Mouse (Mus musculus) cortical plate, adult 2 months (tissue): ENCODE data around the gene Gemin4. TPM values are rescaled to one million over a fixed set of nuclear protein-coding genes. Genes with fewer than 3 reads are reported as not detected.
A peak's percentile ranks its signal among the peaks of the same experiment; 100 is the strongest.

Experiments
- H3K27ac ChIP-seq: fragments of 200-500 bp; 2 replicates; pipeline ENCODE4 v1.5.1; 2012; ENCODE audit warnings: low read length, control low read depth, inconsistent platforms; ENCODE audit not compliant: insufficient read depth
- H3K4me1 ChIP-seq: fragments of 200-500 bp; 2 replicates; pipeline ENCODE4 v1.6.1; 2011; ENCODE audit warnings: low read length; ENCODE audit not compliant: control insufficient read depth, insufficient read depth
- H3K4me3 ChIP-seq: fragments of 200-500 bp; 2 replicates; pipeline ENCODE4 v1.5.1; 2011; ENCODE audit warnings: mild to moderate bottlenecking, low read length, control low read depth; ENCODE audit not compliant: insufficient read depth
- CTCF ChIP-seq: fragments of 200-500 bp; IDR thresholded peaks from 2 replicates; pipeline ENCODE4 v1.5.1; 2011; ENCODE audit warnings: mild to moderate bottlenecking, control low read depth, low read length; ENCODE audit not compliant: insufficient read depth; ENCODE audit errors: extremely low read depth
- POLR2A ChIP-seq: fragments of 200-500 bp; IDR thresholded peaks from 2 replicates; pipeline ENCODE4 v1.6.1; 2011; ENCODE audit warnings: mild to moderate bottlenecking, low read length, control low read depth; ENCODE audit not compliant: insufficient read depth; ENCODE audit errors: extremely low read depth
- polyA plus RNA-seq: library from polyadenylated mRNA; depleted of rRNA; stranded (reverse); fragments of >200 nt; gene quantifications from 2 replicates; pipeline ENCODE4 v1.2.3, GENCODE M21; 2012; rRNA removed

The Gemin4 gene
- 5.8 and 6.6 TPM in 2 replicates for polyA plus RNA-seq

DNA sequence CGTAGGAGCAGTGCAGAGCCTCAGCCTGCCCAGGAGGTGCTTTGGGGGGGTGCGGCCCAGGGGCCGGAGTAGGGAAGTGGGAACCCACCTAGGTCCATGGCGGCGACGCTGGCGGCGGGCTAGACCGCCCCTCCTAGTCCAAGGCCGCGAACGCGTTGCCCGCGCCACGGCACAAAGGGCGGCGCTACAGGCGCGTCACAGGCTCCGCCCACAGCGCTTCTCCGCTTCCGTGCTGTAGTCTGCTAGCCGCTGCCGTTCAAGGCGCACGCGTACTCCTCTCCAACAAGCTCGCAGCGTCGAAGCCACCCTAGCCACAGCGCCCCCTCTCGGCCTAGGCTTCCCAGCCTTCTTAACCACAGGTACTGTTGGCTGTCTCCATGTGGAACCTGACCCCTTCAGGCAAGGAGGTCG, at the start of gene Gemin4, which contains the start of gene Dbil5:
Gene Gemin4, minus strand, starts transcription at position 275 of the 411 bp plus-strand sequence.
Gene Dbil5, plus strand, starts transcription at position 219 of the 411 bp plus-strand sequence.
- TF ChIP-seq POLR2A (peak; percentile 78), CTCF (peak; percentile 95)
- H3K4me3 ChIP-seq: peak within 1 kb of the TSS; percentile 60
- H3K4me1 ChIP-seq: no peaks in the 10 kb centered on the region
- peak within 1 kb of the TSS; percentile 30; the same call in 1 of the 2 replicates for H3K27ac ChIP-seq

DNA sequence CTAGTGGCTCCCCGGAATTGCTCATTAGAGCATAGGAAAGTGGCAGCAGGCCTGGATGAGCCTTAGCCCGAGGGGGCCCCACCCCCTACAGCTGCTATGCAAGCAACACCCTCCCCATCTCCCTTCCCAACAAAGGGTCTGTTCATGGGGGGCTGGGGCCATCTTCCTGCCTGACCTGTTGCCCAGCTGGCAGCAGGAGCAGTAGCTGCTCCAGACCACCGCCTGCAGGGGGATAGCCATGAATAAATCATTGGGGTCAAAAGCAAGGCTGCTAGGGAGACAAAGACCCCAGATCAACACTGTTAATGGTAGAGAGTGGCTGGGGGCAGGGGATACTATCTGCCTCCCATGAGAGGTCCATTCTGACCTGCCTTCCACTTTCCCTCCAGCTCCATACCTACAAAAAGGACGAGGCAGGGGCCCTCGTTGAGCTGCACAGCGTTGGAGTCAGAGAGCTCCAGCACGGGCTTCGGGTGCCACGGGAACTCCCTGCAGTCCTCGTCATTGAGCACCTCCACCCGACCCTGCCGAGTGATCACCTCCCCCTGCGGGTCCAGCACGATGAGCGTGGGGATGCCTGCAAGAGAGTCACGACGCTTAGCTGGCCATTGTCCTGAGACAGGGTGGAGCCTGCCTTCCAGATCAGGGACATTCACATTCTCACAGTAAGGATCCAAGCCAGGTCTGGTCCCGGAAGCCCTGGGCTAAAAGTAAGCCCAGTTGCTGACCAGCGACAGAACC, 45.3 kb upstream of the Gemin4 start:
- Histone ChIP-seq H3K4me3 (no peak overlapping the region), H3K4me1 (no peaks in the 10 kb centered on the region), H3K27ac (no peak overlapping the region)
- TF ChIP-seq CTCF: no peak
- TF ChIP-seq POLR2A: no peak

DNA sequence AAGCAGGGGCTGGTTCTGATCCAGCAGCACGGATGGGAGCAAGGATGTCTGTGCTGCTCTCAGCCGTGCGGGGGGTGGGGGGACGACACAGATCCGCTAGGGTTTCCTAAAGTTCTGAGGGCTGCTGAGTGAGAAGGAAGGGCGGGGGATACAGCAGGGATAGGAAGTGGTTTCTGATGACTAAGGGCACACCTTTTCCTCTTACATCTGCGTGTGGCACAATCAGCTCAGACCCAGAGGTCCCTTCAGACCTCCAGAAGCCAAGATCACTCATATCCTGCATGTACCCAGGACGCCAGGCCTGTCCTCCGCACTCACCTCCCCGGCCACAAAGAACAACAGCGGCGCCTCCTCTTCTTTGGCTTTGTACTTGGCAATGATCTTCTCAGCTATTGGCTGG, 43.8 kb upstream of the Gemin4 start:
- Histone ChIP-seq H3K4me3 (no peak overlapping the region), H3K4me1 (no peaks in the 10 kb centered on the region), H3K27ac (no peak overlapping the region)
- TF ChIP-seq POLR2A: no peak
- TF ChIP-seq CTCF: no peak

DNA sequence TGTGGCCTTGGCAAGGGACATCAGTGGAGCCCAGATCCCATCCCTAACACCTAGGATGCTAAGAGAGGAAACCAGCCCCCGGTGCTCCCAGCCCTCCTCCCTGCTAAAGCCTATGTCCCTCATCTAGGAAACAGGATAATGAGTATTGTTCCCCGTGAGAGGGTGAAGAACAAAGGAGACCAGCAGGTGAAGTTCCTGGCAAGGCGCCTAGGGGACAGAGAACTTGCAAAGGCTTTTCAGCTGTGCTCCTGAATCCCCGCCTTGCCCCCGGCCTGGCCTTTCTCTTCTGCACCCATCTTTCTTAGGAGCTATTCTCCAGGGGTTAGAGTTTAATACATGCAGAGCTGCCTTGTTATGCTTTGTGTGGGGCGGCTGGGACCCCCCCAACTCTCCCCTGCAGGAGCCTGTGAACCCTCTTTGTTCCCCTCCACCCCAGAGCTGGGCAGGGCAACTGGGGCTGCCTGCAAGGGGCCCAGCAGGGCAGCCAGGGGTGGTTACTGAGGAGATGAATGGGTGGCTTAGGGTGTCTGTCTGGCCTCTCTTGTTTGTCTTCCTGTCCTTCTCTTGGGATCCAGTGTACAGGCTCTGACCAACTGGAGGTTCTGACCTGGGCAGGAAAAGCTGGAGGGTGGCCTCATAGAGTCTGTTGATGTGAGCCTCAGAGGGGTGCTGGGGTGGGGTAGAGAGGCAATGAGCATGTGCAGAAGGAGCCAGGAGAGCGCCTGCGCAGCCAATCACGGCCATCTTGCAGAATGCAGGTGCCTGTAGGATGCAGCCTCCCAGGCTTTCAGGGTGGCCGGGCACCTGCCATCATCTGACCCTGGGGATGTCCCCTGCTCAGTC, 43.0 kb upstream of the Gemin4 start:
- TF ChIP-seq CTCF: no peak
- no peak for TF ChIP-seq POLR2A
- Histone ChIP-seq H3K4me1 (no peaks in the 10 kb centered on the region), H3K4me3 (no peak overlapping the region), H3K27ac (no peak overlapping the region; the same call in 1 of the 2 replicates)

DNA sequence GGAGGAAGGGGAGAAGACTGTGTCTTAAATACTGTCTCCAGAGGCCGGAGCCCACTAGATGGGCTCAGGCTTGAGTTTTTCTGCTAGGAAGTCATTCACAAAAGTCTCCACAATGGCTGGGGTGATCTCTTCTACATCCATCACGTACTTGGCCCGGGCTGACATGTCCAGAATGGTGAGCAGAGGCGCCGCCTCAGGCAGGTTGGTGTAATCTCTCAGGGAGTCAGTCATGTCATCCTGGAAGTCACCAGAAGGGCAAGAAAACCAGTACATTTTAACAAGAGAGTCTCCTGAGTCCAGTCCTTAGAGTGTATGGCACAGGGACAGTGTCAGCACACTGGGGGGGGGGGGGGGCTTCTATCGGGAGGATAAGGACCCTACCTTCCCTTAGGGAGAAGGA, 41.0 kb upstream of the Gemin4 start:
- Histone ChIP-seq H3K4me3 (no peak overlapping the region), H3K4me1 (peaks cover 2% of the 10 kb centered on the region), H3K27ac (no peak overlapping the region)
- TF ChIP-seq POLR2A (no peak), CTCF (no peak)

DNA sequence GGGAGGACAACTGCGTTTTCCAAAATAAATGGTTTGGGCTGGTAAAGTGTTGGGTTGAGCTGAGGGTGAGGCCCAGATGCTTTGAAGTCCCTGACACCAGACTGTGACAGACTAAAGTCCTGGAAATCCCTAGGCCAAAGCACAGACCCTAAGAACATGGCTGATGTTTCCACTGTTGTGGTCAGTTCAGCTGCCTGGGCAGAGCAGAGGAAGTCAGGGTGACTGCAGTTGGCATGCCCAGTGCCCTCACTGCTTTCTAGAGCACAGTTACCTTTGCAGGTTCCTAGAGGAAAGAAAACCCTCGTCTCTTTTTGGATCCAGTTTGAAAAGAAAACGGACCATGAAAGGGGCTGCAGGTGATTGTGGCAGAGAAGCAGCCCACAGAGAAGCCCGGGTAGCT, 39.9 kb upstream of the Gemin4 start:
- TF ChIP-seq CTCF: no peak
- no peak for TF ChIP-seq POLR2A
- Histone ChIP-seq H3K4me1 (peaks cover 2% of the 10 kb centered on the region), H3K4me3 (no peak overlapping the region), H3K27ac (no peak overlapping the region)

DNA sequence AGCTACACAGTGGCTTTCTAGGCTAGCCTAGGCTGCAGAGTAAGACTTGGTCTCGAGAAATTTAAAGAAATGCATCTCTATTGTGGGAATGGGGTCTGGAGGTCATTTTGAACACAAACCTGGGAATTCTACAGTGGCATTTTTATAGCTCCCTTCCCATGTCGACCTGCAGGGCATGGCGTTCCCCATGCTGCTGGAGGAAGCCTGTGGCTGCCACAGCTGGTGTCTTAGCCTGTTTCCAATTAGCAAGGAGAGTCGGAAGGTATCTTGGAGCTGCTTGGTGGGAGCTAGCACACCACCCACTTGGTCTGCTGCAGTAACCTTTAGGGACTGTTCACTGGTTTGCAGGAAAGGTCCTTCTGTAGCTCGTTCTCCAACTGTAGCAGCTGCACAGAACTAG, 38.7 kb upstream of the Gemin4 start:
- Histone ChIP-seq H3K4me1 (peaks cover 2% of the 10 kb centered on the region), H3K27ac (no peak overlapping the region), H3K4me3 (no peak overlapping the region)
- TF ChIP-seq POLR2A (no peak), CTCF (no peak)

DNA sequence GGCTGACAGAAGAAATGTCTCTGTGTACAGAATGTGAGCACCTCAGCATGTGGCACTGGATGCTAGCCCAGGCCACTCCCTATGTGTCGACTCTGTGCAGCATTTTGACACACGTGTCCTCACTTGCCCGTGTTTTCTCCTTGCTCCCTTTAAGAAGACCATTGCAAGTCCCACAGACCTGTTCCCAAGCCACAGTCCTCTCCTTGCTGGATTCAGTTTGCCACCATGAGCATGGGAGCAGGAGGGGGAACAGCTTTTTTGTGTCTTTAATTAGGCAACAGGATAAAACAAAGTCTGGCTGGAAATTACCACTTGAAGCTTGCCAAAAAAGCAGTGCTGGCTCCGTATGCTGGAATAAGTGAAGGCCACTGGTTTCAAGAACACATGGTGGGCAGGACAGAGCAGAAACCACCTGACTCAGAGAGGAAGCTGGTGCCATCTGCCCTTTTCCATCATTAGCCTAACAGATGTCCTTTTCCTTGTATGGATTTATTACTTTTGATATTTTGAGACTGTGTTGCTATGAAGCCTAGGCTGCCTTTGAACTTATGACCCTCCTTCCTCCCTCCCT, 38.1 kb upstream of the Gemin4 start:
- no peak overlapping the region for H3K27ac ChIP-seq
- peaks cover 2% of the 10 kb centered on the region for H3K4me1 ChIP-seq
- TF ChIP-seq POLR2A: no peak
- TF ChIP-seq CTCF: no peak
- no peak overlapping the region for H3K4me3 ChIP-seq

DNA sequence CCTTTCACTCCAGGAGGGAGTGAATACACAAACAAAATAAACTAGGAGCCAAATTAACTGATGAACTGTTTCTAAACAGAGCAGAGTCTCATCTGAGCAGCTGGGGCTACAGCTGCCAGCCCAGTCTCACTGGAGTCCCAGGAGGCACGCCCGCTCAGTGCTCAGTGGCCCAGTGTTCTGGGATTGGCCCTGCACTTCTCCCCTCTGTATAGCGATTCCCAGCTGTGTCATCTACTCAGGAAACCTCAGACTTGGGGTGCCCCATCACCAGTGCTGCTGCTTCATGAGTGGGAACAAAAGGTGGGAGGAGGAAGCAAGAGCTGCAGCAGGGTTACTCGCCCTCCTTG, 36.4 kb upstream of the Gemin4 start:
- Histone ChIP-seq H3K4me3 (no peak overlapping the region), H3K27ac (no peak overlapping the region), H3K4me1 (peaks cover 2% of the 10 kb centered on the region)
- no peak for TF ChIP-seq CTCF
- no peak for TF ChIP-seq POLR2A
